In genomic region chr5:69817035-69817434, GRCm38 (mm10) we compare ENCODE assay signal across 24 mouse cellular contexts.
DNase-seq lines count a peak whose midpoint lies in the region; ATAC-seq and TF ChIP-seq lines count a peak whose summit lies in the region.
"Had no signal": no experiment of that assay in that cellular context is flagged by ENCODE, and none has a peak within 500 bp of the region (broad histone marks: within the 10 kb centered on the region; RNA-seq: fewer than 3 reads in every experiment).

No protein-coding gene starts in this region.

- no peak for TF ChIP-seq CTCF in brain, embryonic 14.5 days (IDR thresholded peaks at IDR 0.05; ENCODE audit: borderline replicate concordance, extremely low read depth, insufficient read depth, insufficient read length)
- no peak for TF ChIP-seq CTCF in left cerebral cortex, adult 2 months (IDR thresholded peaks at IDR 0.05)

- H3K4me3 ChIP-seq in hindbrain, embryonic 12.5 days, result no peak overlapping the region
- no peak overlapping the region for H3K4me3 ChIP-seq in hindbrain, embryonic 10.5 days
- no peak overlapping the region for H3K4me3 ChIP-seq in midbrain, embryonic 14.5 days (replicated peaks; ENCODE audit: low read depth, low read length)
- no peak overlapping the region for H3K4me3 ChIP-seq in left cerebral cortex, adult 2 months
- H3K4me3 ChIP-seq: embryonic facial prominence, embryonic 13.5 days; heart, embryonic 10.5 days; heart, embryonic 15.5 days; hindbrain, embryonic 15.5 days; intestine, embryonic 15.5 days; liver, embryonic 12.5 days had no signal

- H3K9ac ChIP-seq in hindbrain, embryonic 12.5 days, result no peak overlapping the region
- no peak overlapping the region for H3K9ac ChIP-seq in midbrain, embryonic 14.5 days (replicated peaks; ENCODE audit: low read length)
- H3K9ac ChIP-seq: embryonic facial prominence, embryonic 13.5 days; heart, embryonic 15.5 days; hindbrain, embryonic 15.5 days; intestine, embryonic 15.5 days; liver, embryonic 12.5 days; liver, postnatal 0 days had no signal

- no peaks in the 10 kb centered on the region for H3K27me3 ChIP-seq in hindbrain, embryonic 12.5 days
- no peaks in the 10 kb centered on the region for H3K27me3 ChIP-seq in hindbrain, embryonic 10.5 days (ENCODE audit: insufficient read depth, poor library complexity, severe bottlenecking)
- no peaks in the 10 kb centered on the region for H3K27me3 ChIP-seq in midbrain, embryonic 14.5 days (ENCODE audit: control insufficient read depth, insufficient read depth, low read length)
- H3K27me3 ChIP-seq: embryonic facial prominence, embryonic 13.5 days; heart, embryonic 15.5 days; hindbrain, embryonic 15.5 days; intestine, embryonic 15.5 days; liver, embryonic 12.5 days had no signal

- intact Hi-C loops in left cerebral cortex, adult 2 months (cut with DNase I), result no loop called here

- no peak for DNase-seq in hindbrain, embryonic 10.5 days (ENCODE audit: low spot score)
- DNase-seq in brain, embryonic 14.5 days (ENCODE audit: low read depth), result peak; percentile 47
- DNase-seq in embryo, embryonic 10.5 days (ENCODE audit: low spot score), result peak; percentile 42
- no peak for DNase-seq in midbrain, embryonic 14.5 days
- no peak for DNase-seq in left cerebral cortex, adult 2 months (ENCODE audit: extremely low spot score in 1 of 2, low spot score in 2 of 2)
- DNase-seq in layer of hippocampus, postnatal 10 days (ENCODE audit: low spot score in 2 of 2), result no peak
- DNase-seq: adrenal gland, postnatal 25 days; B cell, adult 2 months; cerebellum, adult 2 months; cerebellum, postnatal 14 days; gastrocnemius, postnatal 25 days; heart, adult 11 months; kidney, adult 8-10 months; kidney, postnatal 10 days; liver, postnatal 0 days; lung, postnatal 36 days; thymus, postnatal 4 days had no signal

- no peak overlapping the region for H3K27ac ChIP-seq in hindbrain, embryonic 12.5 days
- no peak overlapping the region; the same call in 1 of the 2 replicates for H3K27ac ChIP-seq in hindbrain, embryonic 10.5 days
- no peak overlapping the region for H3K27ac ChIP-seq in midbrain, embryonic 14.5 days (replicated peaks; ENCODE audit: low read depth, low read length)
- H3K27ac ChIP-seq in left cerebral cortex, adult 2 months, result no peak overlapping the region
- H3K27ac ChIP-seq: embryonic facial prominence, embryonic 13.5 days; heart, embryonic 10.5 days; heart, embryonic 15.5 days; hindbrain, embryonic 15.5 days; intestine, embryonic 15.5 days; liver, embryonic 12.5 days had no signal

- TF ChIP-seq POLR2A in brain, embryonic 14.5 days (IDR thresholded peaks at IDR 0.05; ENCODE audit: borderline replicate concordance, extremely low read depth, insufficient read depth, insufficient read length, poor library complexity, severe bottlenecking), result no peak

- ATAC-seq in hindbrain, embryonic 12.5 days (ENCODE audit: low FRiP score), result peak; percentile 56; the same call in 1 of the 2 replicates
- peak; percentile 46; the same call in 1 of the 2 replicates for ATAC-seq in midbrain, embryonic 14.5 days (ENCODE audit: low FRiP score, low TSS enrichment)
- ATAC-seq: intestine, embryonic 15.5 days; liver, embryonic 12.5 days; liver, postnatal 0 days had no signal

- H3K4me2 ChIP-seq in hindbrain, embryonic 12.5 days (replicated peaks), result no peak overlapping the region
- no peak overlapping the region for H3K4me2 ChIP-seq in midbrain, embryonic 14.5 days (ENCODE audit: low read length)
- H3K4me2 ChIP-seq: embryonic facial prominence, embryonic 13.5 days; heart, embryonic 15.5 days; hindbrain, embryonic 15.5 days; intestine, embryonic 15.5 days; liver, embryonic 12.5 days had no signal

- H3K9me3 ChIP-seq in hindbrain, embryonic 12.5 days (replicated peaks), result no peaks in the 10 kb centered on the region
- no peaks in the 10 kb centered on the region for H3K9me3 ChIP-seq in hindbrain, embryonic 10.5 days
- no peaks in the 10 kb centered on the region for H3K9me3 ChIP-seq in midbrain, embryonic 14.5 days (ENCODE audit: control insufficient read depth, low read length)
- H3K9me3 ChIP-seq: embryonic facial prominence, embryonic 13.5 days; heart, embryonic 10.5 days; heart, embryonic 15.5 days; hindbrain, embryonic 15.5 days; intestine, embryonic 15.5 days had no signal

- no peaks in the 10 kb centered on the region for H3K36me3 ChIP-seq in hindbrain, embryonic 12.5 days
- H3K36me3 ChIP-seq in hindbrain, embryonic 10.5 days, result no peaks in the 10 kb centered on the region
- no peaks in the 10 kb centered on the region for H3K36me3 ChIP-seq in midbrain, embryonic 14.5 days (ENCODE audit: control insufficient read depth, insufficient read depth, low read length)
- H3K36me3 ChIP-seq: embryonic facial prominence, embryonic 13.5 days; heart, embryonic 10.5 days; heart, embryonic 15.5 days; hindbrain, embryonic 15.5 days; intestine, embryonic 15.5 days; liver, embryonic 12.5 days had no signal

- H3K4me1 ChIP-seq in hindbrain, embryonic 12.5 days, result peaks cover 8% of the 10 kb centered on the region; the same call in 1 of the 2 replicates
- peaks cover 23% of the 10 kb centered on the region for H3K4me1 ChIP-seq in hindbrain, embryonic 10.5 days (replicated peaks)
- H3K4me1 ChIP-seq in midbrain, embryonic 14.5 days (ENCODE audit: control insufficient read depth, insufficient read depth, low read length), result no peaks in the 10 kb centered on the region
- H3K4me1 ChIP-seq: embryonic facial prominence, embryonic 13.5 days; heart, embryonic 10.5 days; heart, embryonic 15.5 days; hindbrain, embryonic 15.5 days; intestine, embryonic 15.5 days; liver, embryonic 12.5 days had no signal

- WGBS in hindbrain, embryonic 12.5 days, result 51% methylated on average over 5 of the region's 5 CpGs
- 55% methylated on average over 5 of the region's 5 CpGs for WGBS in hindbrain, embryonic 10.5 days
- WGBS in midbrain, embryonic 14.5 days, result 57% methylated on average over 5 of the region's 5 CpGs

Comparison
In these comparisons a context has a peak if more than half of its experiments do, and no peak if none do; other contexts are left out.
1. DNase-seq: peak in brain, embryonic 14.5 days (single experiment) and embryo, embryonic 10.5 days (single experiment); none in hindbrain, embryonic 10.5 days (single experiment), midbrain, embryonic 14.5 days (single experiment), left cerebral cortex, adult 2 months (0 of 2) and layer of hippocampus, postnatal 10 days (0 of 2).